Mouse (Mus musculus) intestine, embryonic 15.5 days (tissue): Measurements from ENCODE around the gene Chrng. TPM values are rescaled to one million over a fixed set of nuclear protein-coding genes. Genes with fewer than 3 reads are reported as not detected.

Experiments
- ATAC-seq: fragments of 200-750 bp; cut with Nextera tagmentation; 2 replicates; pipeline ENCODE4 v1.8.0; 2017; ENCODE audit warnings: moderate TSS enrichment, moderate library complexity
- H3K27ac ChIP-seq: fragments of 300-500 bp; sonication (generic); 2 replicates; pipeline ENCODE4 v1.5.1; 2015; ENCODE audit warnings: mild to moderate bottlenecking, inconsistent platforms
- H3K27me3 ChIP-seq: fragments of 300-500 bp; sonication (generic); replicated peaks from 2 replicates; pipeline ENCODE4 v1.6.1; 2015; ENCODE audit warnings: inconsistent platforms
- H3K36me3 ChIP-seq: fragments of 300-500 bp; sonication (generic); 2 replicates; pipeline ENCODE4 v1.6.1; 2015; ENCODE audit warnings: inconsistent platforms
- H3K4me1 ChIP-seq: fragments of 300-500 bp; sonication (generic); replicated peaks from 2 replicates; pipeline ENCODE4 v1.6.1; 2015; ENCODE audit warnings: inconsistent platforms
- H3K4me2 ChIP-seq: fragments of 300-500 bp; sonication (generic); replicated peaks from 2 replicates; pipeline ENCODE4 v1.6.1; 2015; ENCODE audit warnings: mild to moderate bottlenecking, inconsistent platforms
- H3K4me3 ChIP-seq: fragments of 300-500 bp; sonication (generic); replicated peaks from 2 replicates; pipeline ENCODE4 v1.5.1; 2015; ENCODE audit warnings: inconsistent platforms
- H3K9ac ChIP-seq: fragments of 300-500 bp; sonication (generic); 2 replicates; pipeline ENCODE4 v1.6.1; 2015; ENCODE audit warnings: inconsistent platforms
- H3K9me3 ChIP-seq: fragments of 300-500 bp; sonication (generic); 2 replicates; pipeline ENCODE4 v1.6.1; 2016; ENCODE audit warnings: inconsistent platforms
- WGBS: fragments of 180-500 bp; shearing (Covaris S2); methylation state at CpG from one replicate; pipeline ENCODE4 v1.1.7; 2015; 5-methylcytosine and 5-hydroxymethylcytosine counted together
- polyA plus RNA-seq: library from polyadenylated mRNA; unstranded; fragments of >200 nt; fragmentation: Nextera tagmentation; extraction: Ambion mirVana; gene quantifications from 2 replicates; pipeline ENCODE4 v1.2.1, GENCODE M21; 2015

Chrng gene
- polyA plus RNA-seq, 1 experiment from 2014 or later: 0.18 TPM

DNA sequence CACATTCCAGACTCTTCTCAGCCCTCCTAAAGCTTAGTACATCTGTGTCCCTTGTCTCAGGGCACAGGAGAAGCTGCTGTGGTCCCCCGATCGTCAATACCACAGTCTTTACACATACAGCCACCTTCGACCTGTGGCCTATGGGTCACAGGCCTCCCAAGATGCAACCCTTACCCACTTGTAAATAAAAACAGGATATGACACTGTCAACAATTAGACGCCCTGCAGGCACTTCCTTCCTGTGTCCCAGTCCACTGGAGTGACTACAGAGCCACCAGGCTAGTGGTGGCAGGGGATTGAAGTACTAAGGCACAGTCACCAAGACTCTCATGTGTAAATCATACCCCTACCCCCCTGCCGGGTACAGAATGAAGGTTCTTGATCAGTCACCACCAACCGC lies 581 bp downstream of the Chrng start:
- Histone ChIP-seq H3K27me3 (peaks cover 19% of the 10 kb centered on the region), H3K27ac (no peak overlapping the region), H3K4me3 (no peak overlapping the region), H3K4me2 (no peak overlapping the region), H3K9ac (no peak overlapping the region), H3K4me1 (0 out of 2 replicates have a peak, but pooled peaks cover 2% of the 10 kb centered on the region), H3K9me3 (no peaks in the 10 kb centered on the region), H3K36me3 (no peaks in the 10 kb centered on the region)
- 45% methylated on average over 6 of the region's 6 CpGs for WGBS
- ATAC-seq: no peak

- Histone ChIP-seq H3K9ac (no peak overlapping the region), H3K27ac (no peak overlapping the region), H3K4me1 (0 out of 2 replicates have a peak, but pooled peaks cover 2% of the 10 kb centered on the region), H3K4me3 (no peak overlapping the region), H3K9me3 (no peaks in the 10 kb centered on the region), H3K27me3 (peaks cover 19% of the 10 kb centered on the region), H3K4me2 (no peak overlapping the region), H3K36me3 (no peaks in the 10 kb centered on the region)
- ATAC-seq: no peak
- 48% methylated on average over 3 of the region's 3 CpGs for WGBS
These were observed 1.0 kb downstream of the Chrng start for GRCm38 (mm10) chr1:87205502-87205901.

DNA sequence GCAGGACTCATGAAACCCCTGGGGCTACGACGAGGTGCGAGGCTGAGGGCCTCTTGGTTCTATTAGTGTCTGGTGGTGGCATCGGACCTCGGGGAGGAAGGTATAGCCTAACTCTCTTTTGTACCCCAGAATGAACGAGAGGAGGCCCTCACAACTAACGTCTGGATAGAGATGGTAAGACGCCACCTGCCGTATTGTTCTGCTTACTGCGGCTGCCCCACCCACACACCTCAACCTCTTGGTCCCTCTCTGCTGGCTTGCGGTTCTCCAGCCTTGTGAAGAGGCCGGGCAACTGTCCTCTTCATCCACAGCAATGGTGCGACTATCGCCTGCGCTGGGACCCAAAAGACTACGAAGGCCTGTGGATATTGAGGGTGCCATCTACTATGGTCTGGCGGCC lies 1.9 kb downstream of the Chrng start:
- Histone ChIP-seq H3K36me3 (no peaks in the 10 kb centered on the region), H3K4me3 (no peak overlapping the region), H3K4me1 (0 out of 2 replicates have a peak, but pooled peaks cover 2% of the 10 kb centered on the region), H3K9ac (no peak overlapping the region), H3K9me3 (no peaks in the 10 kb centered on the region), H3K4me2 (no peak overlapping the region), H3K27ac (no peak overlapping the region), H3K27me3 (peaks cover 19% of the 10 kb centered on the region)
- 17% methylated on average over 17 of the region's 17 CpGs for WGBS
- no peak for ATAC-seq

GRCm38 (mm10) chr1:87211431-87211830 lies 7.0 kb downstream of the Chrng start:
- peaks cover 10% of the 10 kb centered on the region; the same call in 1 of the 2 replicates for H3K4me1 ChIP-seq
- peaks cover 12% of the 10 kb centered on the region for H3K27me3 ChIP-seq
- no peak overlapping the region for H3K27ac ChIP-seq
- no peak overlapping the region for H3K4me3 ChIP-seq
- no peaks in the 10 kb centered on the region for H3K36me3 ChIP-seq
- WGBS: 80% methylated on average over 4 of the region's 4 CpGs
- H3K4me2 ChIP-seq: no peak overlapping the region
- H3K9me3 ChIP-seq: no peaks in the 10 kb centered on the region
- H3K9ac ChIP-seq: no peak overlapping the region
- no peak for ATAC-seq

- ATAC-seq: peak; percentile 98
- H3K27ac ChIP-seq: peak within 1 kb of the TSS; percentile 99
- peaks cover 10% of the 10 kb centered on the region for H3K4me1 ChIP-seq
- WGBS: under 1% methylated on average over 98 of the region's 99 CpGs
- H3K9ac ChIP-seq: peak within 1 kb of the TSS; percentile 98
- peak within 1 kb of the TSS; percentile 67 for H3K4me2 ChIP-seq
- no peaks in the 10 kb centered on the region for H3K9me3 ChIP-seq
- no peaks in the 10 kb centered on the region for H3K36me3 ChIP-seq
- H3K27me3 ChIP-seq: no peaks in the 10 kb centered on the region
- peak within 1 kb of the TSS; percentile 92 for H3K4me3 ChIP-seq
These were observed 9.6 kb downstream of the Chrng start, which contains the start of gene Eif4e2 for GRCm38 (mm10) chr1:87213735-87214704. Eif4e2 (plus strand) TSS chr1:87213914.

DNA sequence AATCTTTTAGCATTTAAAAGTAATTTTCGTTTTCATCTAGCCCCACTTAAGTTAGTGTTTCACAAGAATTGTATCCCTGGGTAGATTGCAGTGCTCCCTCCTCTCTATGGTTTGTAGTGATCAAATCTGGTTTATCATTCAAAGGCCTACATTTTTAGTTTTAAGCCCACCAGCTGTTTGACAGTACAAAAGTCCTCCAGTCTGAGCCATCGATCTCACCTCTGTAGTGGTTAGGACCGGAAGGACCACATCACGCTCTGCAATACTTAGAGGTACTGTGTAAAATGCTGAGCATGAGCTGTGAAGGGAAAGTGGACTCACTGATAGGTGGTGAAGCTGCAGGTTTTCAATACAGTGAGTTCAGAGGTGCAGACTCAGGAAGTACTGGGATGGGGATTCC lies 10.3 kb downstream of the Chrng start:
- no peak for ATAC-seq
- Histone ChIP-seq H3K4me2 (peak overlapping the region; percentile 67), H3K27ac (no peak overlapping the region), H3K27me3 (no peaks in the 10 kb centered on the region), H3K9me3 (no peaks in the 10 kb centered on the region), H3K36me3 (no peaks in the 10 kb centered on the region; the same call in 1 of the 2 replicates), H3K4me1 (peaks cover 10% of the 10 kb centered on the region), H3K4me3 (peak overlapping the region; percentile 92), H3K9ac (peak overlapping the region; percentile 98)
- 7% methylated on average over 4 of the region's 4 CpGs for WGBS

DNA sequence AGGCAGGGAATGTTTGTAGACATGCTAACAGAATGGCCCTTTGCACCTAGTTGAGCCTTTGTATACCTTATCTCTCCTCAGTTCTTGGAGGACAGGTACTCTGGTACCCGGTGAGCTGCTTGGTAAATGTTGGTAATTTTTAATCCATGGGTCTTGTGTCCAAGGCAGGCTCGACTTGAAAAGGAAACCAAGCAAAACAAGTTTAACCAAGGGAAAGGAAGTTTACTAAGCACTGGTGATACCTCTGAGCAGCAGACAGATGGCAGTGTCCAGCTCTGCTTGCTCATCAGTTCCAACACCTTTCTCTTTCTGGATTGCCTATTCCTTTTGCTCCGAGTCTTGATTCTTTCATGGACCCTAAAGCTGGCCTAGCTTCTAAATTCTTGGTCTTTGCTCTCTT lies 13.5 kb downstream of the Chrng start:
- Histone ChIP-seq H3K4me3 (no peak overlapping the region), H3K36me3 (peaks cover 16% of the 10 kb centered on the region), H3K27ac (no peak overlapping the region), H3K9ac (no peak overlapping the region), H3K4me1 (peaks cover 9% of the 10 kb centered on the region), H3K9me3 (no peaks in the 10 kb centered on the region), H3K4me2 (no peak overlapping the region), H3K27me3 (no peaks in the 10 kb centered on the region)
- ATAC-seq: no peak
- 61% methylated on average over 3 of the region's 3 CpGs for WGBS

DNA sequence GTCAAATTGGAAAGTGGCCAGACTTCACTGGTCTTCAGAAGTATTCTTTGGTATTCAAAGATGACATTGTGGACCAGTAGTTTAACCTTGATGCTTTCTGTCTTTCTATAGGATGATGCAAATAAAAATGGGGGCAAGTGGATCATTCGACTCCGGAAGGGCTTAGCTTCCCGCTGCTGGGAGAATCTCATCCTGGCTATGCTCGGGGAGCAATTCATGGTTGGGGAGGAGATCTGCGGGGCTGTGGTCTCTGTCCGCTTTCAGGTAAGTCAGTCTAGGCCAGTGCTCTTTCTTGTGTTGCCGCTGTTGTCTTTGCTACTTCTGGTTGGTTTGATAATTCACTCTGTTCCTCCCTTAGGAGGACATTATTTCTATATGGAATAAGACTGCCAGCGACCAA lies 21.3 kb downstream of the Chrng start:
- WGBS: 95% methylated on average over 8 of the region's 8 CpGs
- ATAC-seq: no peak
- no peak overlapping the region for H3K4me2 ChIP-seq
- H3K27me3 ChIP-seq: no peaks in the 10 kb centered on the region
- H3K9ac ChIP-seq: no peak overlapping the region
- H3K36me3 ChIP-seq: peaks cover 51% of the 10 kb centered on the region
- no peaks in the 10 kb centered on the region for H3K9me3 ChIP-seq
- H3K4me3 ChIP-seq: no peak overlapping the region
- H3K27ac ChIP-seq: no peak overlapping the region
- H3K4me1 ChIP-seq: no peaks in the 10 kb centered on the region

DNA sequence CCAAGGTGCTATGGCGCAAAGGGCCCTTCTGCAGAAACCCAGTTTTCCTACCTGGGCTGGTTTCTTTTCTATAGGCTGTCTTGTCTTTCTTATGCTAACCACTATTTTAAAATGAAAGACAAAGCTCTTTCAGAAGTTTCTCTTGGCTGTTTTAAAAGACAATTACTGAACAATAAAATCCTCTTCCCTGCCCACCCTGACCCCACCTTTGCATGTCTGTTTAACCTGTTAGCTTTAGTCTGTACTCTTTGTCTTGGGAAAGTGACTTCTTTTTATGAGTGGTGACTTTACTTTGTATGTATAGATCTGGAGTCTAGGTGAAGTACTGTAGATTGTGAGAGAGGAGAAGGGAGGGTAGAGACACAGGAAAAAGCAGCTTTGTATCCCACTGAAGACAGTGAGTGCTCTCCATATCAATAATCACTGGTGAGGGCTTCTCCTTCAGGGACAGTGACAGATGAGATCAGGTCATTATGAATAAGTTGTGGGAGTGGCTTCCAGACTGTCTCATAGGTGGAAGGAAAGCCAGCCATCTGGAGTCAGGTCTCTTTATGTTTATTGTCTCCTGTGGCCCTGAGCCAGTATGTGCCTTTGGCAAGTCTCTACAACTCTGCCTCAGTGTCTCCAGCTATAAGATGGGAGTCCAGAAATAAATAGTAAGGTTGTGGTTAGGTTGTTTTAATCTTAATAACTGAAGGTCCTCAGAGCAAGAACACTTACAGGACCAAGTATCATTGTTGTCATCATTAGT lies 22.1 kb downstream of the Chrng start:
- no peak for ATAC-seq
- H3K9me3 ChIP-seq: no peaks in the 10 kb centered on the region
- 96% methylated on average over 1 of the region's 1 CpGs for WGBS
- H3K36me3 ChIP-seq: peaks cover 47% of the 10 kb centered on the region
- no peak overlapping the region for H3K4me3 ChIP-seq
- no peaks in the 10 kb centered on the region for H3K4me1 ChIP-seq
- no peaks in the 10 kb centered on the region for H3K27me3 ChIP-seq
- H3K9ac ChIP-seq: no peak overlapping the region
- H3K27ac ChIP-seq: no peak overlapping the region
- H3K4me2 ChIP-seq: no peak overlapping the region

DNA sequence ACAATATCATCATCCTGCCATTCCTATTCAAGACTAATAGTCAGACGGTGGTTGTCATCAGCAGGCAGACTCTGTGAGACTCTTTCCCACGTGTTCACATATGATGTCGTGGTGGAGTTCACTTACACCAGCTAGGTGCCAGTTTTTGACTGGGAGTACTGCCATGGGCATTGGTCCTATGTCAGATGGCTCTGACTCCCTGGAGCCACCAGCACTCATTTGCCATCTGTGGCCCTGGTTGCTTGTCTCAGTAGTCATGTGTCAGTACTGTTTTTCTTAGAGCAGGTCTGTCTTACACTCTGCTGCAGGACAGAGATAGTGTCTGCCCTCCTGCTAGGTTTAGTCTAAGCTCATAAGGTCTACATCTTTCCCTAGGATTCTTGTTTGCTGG lies 22.7 kb downstream of the Chrng start:
- no peak overlapping the region for H3K27ac ChIP-seq
- H3K36me3 ChIP-seq: peaks cover 46% of the 10 kb centered on the region
- H3K9ac ChIP-seq: no peak overlapping the region
- no peaks in the 10 kb centered on the region for H3K27me3 ChIP-seq
- WGBS: 92% methylated on average over 3 of the region's 3 CpGs
- no peak overlapping the region for H3K4me3 ChIP-seq
- H3K4me2 ChIP-seq: no peak overlapping the region
- H3K9me3 ChIP-seq: no peaks in the 10 kb centered on the region
- H3K4me1 ChIP-seq: no peaks in the 10 kb centered on the region
- no peak for ATAC-seq

- Histone ChIP-seq H3K36me3 (peaks cover 36% of the 10 kb centered on the region), H3K27ac (no peak overlapping the region), H3K4me3 (no peak overlapping the region), H3K4me1 (no peaks in the 10 kb centered on the region), H3K9me3 (no peaks in the 10 kb centered on the region), H3K9ac (no peak overlapping the region), H3K4me2 (no peak overlapping the region), H3K27me3 (no peaks in the 10 kb centered on the region)
- no peak for ATAC-seq
- WGBS: 88% methylated on average over 5 of the region's 5 CpGs
These were observed 26.1 kb downstream of the Chrng start for GRCm38 (mm10) chr1:87230606-87231005.

DNA sequence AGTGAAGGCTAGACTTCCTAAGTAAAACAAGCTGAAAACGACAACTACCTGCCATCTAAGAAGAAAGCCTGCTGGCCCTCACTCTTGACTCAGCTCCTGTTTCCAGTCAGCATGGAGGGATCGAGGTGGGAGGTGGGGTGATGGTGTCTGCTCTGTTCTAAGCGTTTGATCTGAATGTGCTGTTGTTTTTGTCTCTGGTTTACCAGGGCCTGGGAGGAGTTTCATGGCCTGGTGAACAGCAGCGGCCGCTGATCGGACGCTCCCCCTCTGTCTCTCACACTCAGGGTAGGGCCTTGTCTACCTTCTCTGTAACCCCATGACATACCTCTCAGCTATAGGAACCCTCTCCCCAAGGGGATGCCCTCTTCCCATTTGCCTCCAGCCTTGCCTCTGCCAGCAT lies 27.7 kb downstream of the Chrng start:
- 82% methylated on average over 7 of the region's 7 CpGs for WGBS
- Histone ChIP-seq H3K9me3 (no peaks in the 10 kb centered on the region), H3K9ac (no peak overlapping the region), H3K36me3 (peaks cover 22% of the 10 kb centered on the region), H3K4me2 (no peak overlapping the region), H3K27ac (no peak overlapping the region), H3K27me3 (no peaks in the 10 kb centered on the region), H3K4me1 (no peaks in the 10 kb centered on the region), H3K4me3 (no peak overlapping the region)
- no peak for ATAC-seq
